Mouse (Mus musculus): Measurements from ENCODE around the gene Palld. TPM values are rescaled to one million over a fixed set of nuclear protein-coding genes. Genes with fewer than 3 reads are reported as not detected.

Palld gene
- polyA plus RNA-seq, 1 experiment from 2014 or later: 83.1 TPM

GRCm38 (mm10) chr8:61913957-61914356 is 11.5 kb upstream of the Palld start:
- no peaks in the 10 kb centered on the region for H3K36me3 ChIP-seq (ENCODE audit: control insufficient read depth, insufficient read depth, low read length)
- H3K9ac ChIP-seq (ENCODE audit: low read length): no peak overlapping the region
- ATAC-seq (ENCODE audit: insufficient read depth, low FRiP score): no peak
- no peak overlapping the region for H3K4me2 ChIP-seq (ENCODE audit: low read depth, low read length)
- 67% methylated on average over 9 of the region's 9 CpGs for WGBS
- no peaks in the 10 kb centered on the region for H3K9me3 ChIP-seq (replicated peaks; ENCODE audit: control insufficient read depth, low read length)
- H3K4me3 ChIP-seq (replicated peaks; ENCODE audit: low read length): no peak overlapping the region
- no peaks in the 10 kb centered on the region for H3K4me1 ChIP-seq (ENCODE audit: control insufficient read depth, insufficient read depth, low read length)
- H3K27ac ChIP-seq (ENCODE audit: low read length): no peak overlapping the region
- no peaks in the 10 kb centered on the region for H3K27me3 ChIP-seq (ENCODE audit: control insufficient read depth, insufficient read depth, low read length)

- WGBS: 87% methylated on average over 5 of the region's 5 CpGs
- H3K36me3 ChIP-seq (ENCODE audit: control insufficient read depth, insufficient read depth, low read length): no peaks in the 10 kb centered on the region
- no peak overlapping the region for H3K9ac ChIP-seq (ENCODE audit: low read length)
- H3K4me2 ChIP-seq (ENCODE audit: low read depth, low read length): no peak overlapping the region
- H3K9me3 ChIP-seq (replicated peaks; ENCODE audit: control insufficient read depth, low read length): no peaks in the 10 kb centered on the region
- H3K27me3 ChIP-seq (ENCODE audit: control insufficient read depth, insufficient read depth, low read length): no peaks in the 10 kb centered on the region
- H3K27ac ChIP-seq (ENCODE audit: low read length): no peak overlapping the region
- no peak for ATAC-seq (ENCODE audit: insufficient read depth, low FRiP score)
- no peak overlapping the region for H3K4me3 ChIP-seq (replicated peaks; ENCODE audit: low read length)
- no peaks in the 10 kb centered on the region for H3K4me1 ChIP-seq (ENCODE audit: control insufficient read depth, insufficient read depth, low read length)
Observed at GRCm38 (mm10) chr8:61912817-61913216, 10.3 kb upstream of the Palld start.

- H3K36me3 ChIP-seq (ENCODE audit: control insufficient read depth, insufficient read depth, low read length): no peaks in the 10 kb centered on the region
- H3K27ac ChIP-seq (ENCODE audit: low read length): no peak overlapping the region
- ATAC-seq (ENCODE audit: insufficient read depth, low FRiP score): no peak
Observed at GRCm38 (mm10) chr8:61909313-61909712, 6.8 kb upstream of the Palld start.

GRCm38 (mm10) chr8:61908303-61909215 is 6.1 kb upstream of the Palld start:
- Histone ChIP-seq H3K9ac (ENCODE audit: low read length) (no peak overlapping the region), H3K4me3 (replicated peaks; ENCODE audit: low read length) (no peak overlapping the region), H3K27me3 (ENCODE audit: control insufficient read depth, insufficient read depth, low read length) (no peaks in the 10 kb centered on the region), H3K27ac (ENCODE audit: low read length) (no peak overlapping the region), H3K4me2 (ENCODE audit: low read depth, low read length) (peak overlapping the region; percentile 8; the same call in 1 of the 2 replicates), H3K9me3 (replicated peaks; ENCODE audit: control insufficient read depth, low read length) (no peaks in the 10 kb centered on the region), H3K36me3 (ENCODE audit: control insufficient read depth, insufficient read depth, low read length) (no peaks in the 10 kb centered on the region), H3K4me1 (ENCODE audit: control insufficient read depth, insufficient read depth, low read length) (no peaks in the 10 kb centered on the region)
- no peak for ATAC-seq (ENCODE audit: insufficient read depth, low FRiP score)
- 44% methylated on average over 13 of the region's 13 CpGs for WGBS

More at GRCm38 (mm10) chr8:61909313-61909712, 6.8 kb upstream of the Palld start:
- H3K27me3 ChIP-seq (ENCODE audit: control insufficient read depth, insufficient read depth, low read length): no peaks in the 10 kb centered on the region
- no peaks in the 10 kb centered on the region for H3K9me3 ChIP-seq (replicated peaks; ENCODE audit: control insufficient read depth, low read length)
- H3K4me1 ChIP-seq (ENCODE audit: control insufficient read depth, insufficient read depth, low read length): no peaks in the 10 kb centered on the region
- 75% methylated on average over 3 of the region's 3 CpGs for WGBS
- no peak overlapping the region for H3K4me3 ChIP-seq (replicated peaks; ENCODE audit: low read length)
- no peak overlapping the region for H3K4me2 ChIP-seq (ENCODE audit: low read depth, low read length)
- no peak overlapping the region for H3K9ac ChIP-seq (ENCODE audit: low read length)

GRCm38 (mm10) chr8:61901028-61901717 is 1.3 kb downstream of the Palld start:
- 67% methylated on average over 6 of the region's 6 CpGs for WGBS
- Histone ChIP-seq H3K4me3 (replicated peaks; ENCODE audit: low read length) (no peak overlapping the region), H3K4me2 (ENCODE audit: low read depth, low read length) (no peak overlapping the region), H3K27ac (ENCODE audit: low read length) (no peak overlapping the region), H3K36me3 (ENCODE audit: control insufficient read depth, insufficient read depth, low read length) (no peaks in the 10 kb centered on the region), H3K9ac (ENCODE audit: low read length) (no peak overlapping the region), H3K9me3 (replicated peaks; ENCODE audit: control insufficient read depth, low read length) (no peaks in the 10 kb centered on the region), H3K27me3 (ENCODE audit: control insufficient read depth, insufficient read depth, low read length) (no peaks in the 10 kb centered on the region), H3K4me1 (ENCODE audit: control insufficient read depth, insufficient read depth, low read length) (no peaks in the 10 kb centered on the region)
- ATAC-seq (ENCODE audit: insufficient read depth, low FRiP score): no peak

GRCm38 (mm10) chr8:61897402-61897801 is 5.1 kb downstream of the Palld start:
- no peak overlapping the region for H3K27ac ChIP-seq (ENCODE audit: low read length)
- no peak overlapping the region for H3K4me2 ChIP-seq (ENCODE audit: low read depth, low read length)
- no peaks in the 10 kb centered on the region for H3K9me3 ChIP-seq (replicated peaks; ENCODE audit: control insufficient read depth, low read length)
- H3K9ac ChIP-seq (ENCODE audit: low read length): no peak overlapping the region
- H3K4me3 ChIP-seq (replicated peaks; ENCODE audit: low read length): no peak overlapping the region
- 79% methylated on average over 1 of the region's 1 CpGs for WGBS
- ATAC-seq (ENCODE audit: insufficient read depth, low FRiP score): no peak
- H3K27me3 ChIP-seq (ENCODE audit: control insufficient read depth, insufficient read depth, low read length): no peaks in the 10 kb centered on the region
- no peaks in the 10 kb centered on the region for H3K4me1 ChIP-seq (ENCODE audit: control insufficient read depth, insufficient read depth, low read length)
- no peaks in the 10 kb centered on the region for H3K36me3 ChIP-seq (ENCODE audit: control insufficient read depth, insufficient read depth, low read length)

GRCm38 (mm10) chr8:61896742-61897141 is 5.7 kb downstream of the Palld start:
- Histone ChIP-seq H3K4me3 (replicated peaks; ENCODE audit: low read length) (no peak overlapping the region), H3K4me1 (ENCODE audit: control insufficient read depth, insufficient read depth, low read length) (no peaks in the 10 kb centered on the region), H3K9ac (ENCODE audit: low read length) (no peak overlapping the region), H3K27ac (ENCODE audit: low read length) (no peak overlapping the region), H3K9me3 (replicated peaks; ENCODE audit: control insufficient read depth, low read length) (no peaks in the 10 kb centered on the region), H3K36me3 (ENCODE audit: control insufficient read depth, insufficient read depth, low read length) (no peaks in the 10 kb centered on the region), H3K27me3 (ENCODE audit: control insufficient read depth, insufficient read depth, low read length) (no peaks in the 10 kb centered on the region), H3K4me2 (ENCODE audit: low read depth, low read length) (no peak overlapping the region)
- no peak for ATAC-seq (ENCODE audit: insufficient read depth, low FRiP score)
- 82% methylated on average over 1 of the region's 1 CpGs for WGBS

GRCm38 (mm10) chr8:61894062-61894461 is 8.4 kb downstream of the Palld start:
- H3K27me3 ChIP-seq (ENCODE audit: control insufficient read depth, insufficient read depth, low read length): no peaks in the 10 kb centered on the region
- H3K9me3 ChIP-seq (replicated peaks; ENCODE audit: control insufficient read depth, low read length): no peaks in the 10 kb centered on the region
- H3K27ac ChIP-seq (ENCODE audit: low read length): no peak overlapping the region
- no peak; the same call in 1 of the 2 replicates for ATAC-seq (ENCODE audit: insufficient read depth, low FRiP score)
- no peak overlapping the region for H3K4me3 ChIP-seq (replicated peaks; ENCODE audit: low read length)
- no peaks in the 10 kb centered on the region for H3K4me1 ChIP-seq (ENCODE audit: control insufficient read depth, insufficient read depth, low read length)
- no peak overlapping the region for H3K4me2 ChIP-seq (ENCODE audit: low read depth, low read length)
- 50% methylated on average over 2 of the region's 2 CpGs for WGBS
- H3K36me3 ChIP-seq (ENCODE audit: control insufficient read depth, insufficient read depth, low read length): no peaks in the 10 kb centered on the region
- no peak overlapping the region for H3K9ac ChIP-seq (ENCODE audit: low read length)

GRCm38 (mm10) chr8:61877607-61878006 is 24.9 kb downstream of the Palld start:
- H3K4me3 ChIP-seq (replicated peaks; ENCODE audit: low read length): no peak overlapping the region
- WGBS: 44% methylated on average over 7 of the region's 7 CpGs
- H3K9ac ChIP-seq (ENCODE audit: low read length): no peak overlapping the region
- ATAC-seq (ENCODE audit: insufficient read depth, low FRiP score): no peak
- H3K27me3 ChIP-seq (ENCODE audit: control insufficient read depth, insufficient read depth, low read length): no peaks in the 10 kb centered on the region
- H3K9me3 ChIP-seq (replicated peaks; ENCODE audit: control insufficient read depth, low read length): no peaks in the 10 kb centered on the region
- H3K4me1 ChIP-seq (ENCODE audit: control insufficient read depth, insufficient read depth, low read length): no peaks in the 10 kb centered on the region
- no peak overlapping the region for H3K27ac ChIP-seq (ENCODE audit: low read length)
- H3K4me2 ChIP-seq (ENCODE audit: low read depth, low read length): no peak overlapping the region
- no peaks in the 10 kb centered on the region for H3K36me3 ChIP-seq (ENCODE audit: control insufficient read depth, insufficient read depth, low read length)

All from stomach, embryonic 16.5 days (tissue).